Mouse (Mus musculus): ENCODE results near the gene Fbxo11. TPM values are rescaled to one million over a fixed set of nuclear protein-coding genes. Genes with fewer than 3 reads are reported as not detected.

Gene Fbxo11
- polyA plus RNA-seq (2015; fragmentation: Nextera tagmentation; extraction: Ambion mirVana): 33.0 and 34.1 TPM in 2 replicates

DNA sequence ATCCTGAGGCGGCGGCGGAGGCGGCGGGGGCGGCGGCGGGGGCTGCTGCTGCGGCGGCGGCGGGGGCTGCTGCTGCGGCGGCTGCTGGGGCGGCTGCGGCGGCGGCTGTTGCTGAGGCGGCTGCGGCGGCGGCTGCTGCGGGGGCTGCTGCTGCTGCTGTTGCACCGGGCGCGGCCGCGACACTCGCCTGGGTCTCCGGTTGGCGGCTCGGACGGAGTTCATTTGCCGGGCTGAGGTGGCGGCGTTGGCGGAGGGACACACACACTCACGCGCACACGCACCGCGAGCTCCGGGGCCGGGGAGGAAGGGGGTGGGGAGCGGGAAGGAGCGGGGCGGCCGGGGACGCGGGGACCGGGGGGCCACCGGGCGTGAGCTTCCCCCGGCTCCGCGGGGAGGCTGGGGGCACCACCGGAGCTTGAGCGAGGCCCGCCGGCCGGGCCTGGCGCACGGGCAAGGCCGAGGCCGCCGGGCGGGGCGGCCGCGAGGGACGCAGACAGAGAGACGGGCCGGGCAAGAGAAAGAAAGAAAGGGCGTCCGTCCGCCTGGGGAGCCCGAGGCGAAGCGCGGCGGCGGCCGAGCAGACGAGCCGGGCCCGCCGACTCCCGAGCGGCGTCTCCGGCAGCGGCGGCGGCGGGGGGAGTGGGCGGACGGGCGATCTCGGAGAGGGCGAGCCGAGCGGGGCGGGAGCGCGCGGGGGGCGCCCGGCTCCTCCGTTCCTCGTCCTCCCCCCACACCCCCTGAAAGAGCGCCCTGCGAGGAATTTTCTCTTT, at the start of gene Fbxo11:
Gene Fbxo11 (minus strand): TSS at position 261 of the 770 bp plus-strand sequence.
- Histone ChIP-seq H3K9me3 (ENCODE audit: control insufficient read depth, low read length) (no peaks in the 10 kb centered on the region), H3K27ac (ENCODE audit: low read length) (peak within 1 kb of the TSS; percentile 100), H3K4me3 (replicated peaks; ENCODE audit: low read length) (peak within 1 kb of the TSS; percentile 58), H3K4me1 (replicated peaks; ENCODE audit: control insufficient read depth, insufficient read depth, low read length) (peaks cover 20% of the 10 kb centered on the region), H3K36me3 (ENCODE audit: control insufficient read depth, insufficient read depth) (no peaks in the 10 kb centered on the region), H3K9ac (replicated peaks; ENCODE audit: low read depth, low read length) (peak within 1 kb of the TSS; percentile 84), H3K27me3 (replicated peaks; ENCODE audit: control insufficient read depth, insufficient read depth, low read length) (no peaks in the 10 kb centered on the region), H3K4me2 (ENCODE audit: low read length) (peak within 1 kb of the TSS; percentile 78)
- ATAC-seq: peak; percentile 2
- under 1% methylated on average over 60 of the region's 112 CpGs for WGBS

DNA sequence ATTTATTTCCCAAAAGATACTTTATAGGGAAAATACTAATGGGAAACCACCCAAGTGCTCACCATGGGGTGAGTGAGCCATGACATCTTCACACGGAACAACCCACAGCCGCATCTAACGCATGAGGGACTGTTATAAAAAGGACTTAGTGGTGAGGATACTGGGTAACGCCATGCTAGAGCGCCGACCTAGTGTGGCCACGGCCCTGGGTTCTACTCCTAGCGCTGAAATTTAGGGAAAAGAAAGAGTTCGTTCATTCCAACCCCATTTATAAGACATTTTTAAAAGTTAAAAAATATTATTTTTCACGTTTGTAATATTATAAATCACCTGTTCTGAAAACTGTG, 48.8 kb upstream of the Fbxo11 start:
- Histone ChIP-seq H3K36me3 (ENCODE audit: control insufficient read depth, insufficient read depth) (no peaks in the 10 kb centered on the region), H3K27ac (ENCODE audit: low read length) (no peak overlapping the region), H3K4me2 (ENCODE audit: low read length) (no peak overlapping the region), H3K4me3 (replicated peaks; ENCODE audit: low read length) (no peak overlapping the region), H3K27me3 (replicated peaks; ENCODE audit: control insufficient read depth, insufficient read depth, low read length) (no peaks in the 10 kb centered on the region), H3K4me1 (replicated peaks; ENCODE audit: control insufficient read depth, insufficient read depth, low read length) (no peaks in the 10 kb centered on the region), H3K9ac (replicated peaks; ENCODE audit: low read depth, low read length) (no peak overlapping the region), H3K9me3 (ENCODE audit: control insufficient read depth, low read length) (no peaks in the 10 kb centered on the region)
- ATAC-seq: no peak
- WGBS: 93% methylated on average over 10 of the region's 10 CpGs

DNA sequence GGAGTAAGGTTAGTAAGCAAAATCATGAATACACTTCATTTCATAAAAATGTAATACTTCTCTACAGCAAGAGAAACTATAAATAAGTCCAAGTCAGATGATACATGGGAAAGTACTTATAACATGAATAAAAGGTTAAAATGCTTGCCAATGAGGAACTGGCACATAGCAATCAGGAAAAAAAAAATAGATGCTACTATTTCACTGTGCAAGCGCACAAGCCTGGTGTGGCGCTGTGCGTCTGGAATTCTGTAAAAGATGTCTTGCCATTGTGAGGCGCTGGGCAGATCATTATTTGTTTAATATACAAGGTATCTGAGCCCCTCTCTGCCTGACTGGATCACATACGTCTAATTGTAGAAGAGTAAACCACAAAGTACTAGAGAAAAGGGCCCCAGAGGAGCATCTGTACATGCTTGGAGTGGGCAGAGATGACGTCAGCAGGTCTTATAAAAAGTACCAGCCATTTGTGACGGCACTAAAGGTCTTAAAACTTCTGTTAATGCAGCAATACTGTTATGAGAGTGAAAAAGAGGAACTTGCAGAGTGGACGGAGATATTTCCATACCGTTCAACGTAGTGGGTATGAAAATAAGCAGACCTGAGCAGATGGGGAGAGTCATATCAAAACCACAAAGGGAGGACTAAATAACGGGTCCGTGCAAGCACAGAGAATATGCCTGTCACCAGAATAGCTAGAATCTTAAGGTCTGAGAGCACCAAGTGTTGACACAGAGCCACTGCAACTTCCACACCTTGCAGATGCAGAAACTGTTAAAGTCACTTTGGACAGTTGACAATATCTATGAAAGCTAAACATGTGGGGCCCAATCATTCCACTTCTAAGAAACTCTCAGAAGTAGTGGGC, 48.2 kb upstream of the Fbxo11 start:
- 84% methylated on average over 12 of the region's 12 CpGs for WGBS
- Histone ChIP-seq H3K36me3 (ENCODE audit: control insufficient read depth, insufficient read depth) (no peaks in the 10 kb centered on the region), H3K9ac (replicated peaks; ENCODE audit: low read depth, low read length) (no peak overlapping the region), H3K4me2 (ENCODE audit: low read length) (no peak overlapping the region), H3K9me3 (ENCODE audit: control insufficient read depth, low read length) (no peaks in the 10 kb centered on the region), H3K4me3 (replicated peaks; ENCODE audit: low read length) (no peak overlapping the region), H3K4me1 (replicated peaks; ENCODE audit: control insufficient read depth, insufficient read depth, low read length) (no peaks in the 10 kb centered on the region), H3K27me3 (replicated peaks; ENCODE audit: control insufficient read depth, insufficient read depth, low read length) (no peaks in the 10 kb centered on the region), H3K27ac (ENCODE audit: low read length) (no peak overlapping the region)
- no peak for ATAC-seq

DNA sequence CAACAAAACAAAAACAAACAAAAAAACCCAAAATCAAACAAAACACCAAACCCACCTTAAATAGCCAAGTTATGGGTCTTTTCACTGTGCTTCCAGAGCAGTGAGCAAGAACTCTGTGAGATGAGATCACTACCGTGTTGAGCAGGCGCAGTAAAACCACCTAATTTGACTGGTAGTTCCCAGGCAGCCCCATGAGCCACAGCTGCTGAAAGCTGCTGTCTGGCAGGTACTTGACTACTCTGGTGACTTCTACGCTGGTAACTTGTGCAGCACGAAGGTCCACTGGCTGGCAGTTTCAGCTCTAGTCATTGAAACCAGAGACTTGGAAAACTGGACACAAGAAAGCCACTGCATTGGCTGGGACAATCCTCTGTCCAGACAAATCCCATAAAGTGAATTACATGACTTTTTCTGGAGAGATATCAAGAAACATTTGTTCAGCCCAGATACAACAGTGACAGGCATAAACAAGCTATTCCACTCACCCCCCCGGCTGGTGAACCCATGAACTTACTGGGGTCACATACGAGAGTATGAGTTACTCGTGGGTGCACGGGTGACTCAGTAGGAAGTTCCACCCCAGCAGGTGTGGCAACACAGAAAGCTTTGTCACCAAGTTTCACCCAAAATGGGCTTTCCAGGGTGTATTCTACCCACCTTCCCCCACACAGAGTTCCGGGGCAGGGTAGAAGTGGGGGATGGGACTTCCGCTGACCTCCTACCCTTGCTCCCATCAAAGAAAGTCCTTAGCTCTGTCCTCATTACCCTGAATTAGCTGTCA, 47.0 kb upstream of the Fbxo11 start:
- no peaks in the 10 kb centered on the region for H3K27me3 ChIP-seq (replicated peaks; ENCODE audit: control insufficient read depth, insufficient read depth, low read length)
- no peak overlapping the region for H3K4me3 ChIP-seq (replicated peaks; ENCODE audit: low read length)
- no peak overlapping the region for H3K9ac ChIP-seq (replicated peaks; ENCODE audit: low read depth, low read length)
- no peaks in the 10 kb centered on the region for H3K4me1 ChIP-seq (replicated peaks; ENCODE audit: control insufficient read depth, insufficient read depth, low read length)
- H3K9me3 ChIP-seq (ENCODE audit: control insufficient read depth, low read length): no peaks in the 10 kb centered on the region
- no peak overlapping the region for H3K27ac ChIP-seq (ENCODE audit: low read length)
- ATAC-seq: no peak
- no peak overlapping the region for H3K4me2 ChIP-seq (ENCODE audit: low read length)
- 87% methylated on average over 10 of the region's 10 CpGs for WGBS
- H3K36me3 ChIP-seq (ENCODE audit: control insufficient read depth, insufficient read depth): no peaks in the 10 kb centered on the region

DNA sequence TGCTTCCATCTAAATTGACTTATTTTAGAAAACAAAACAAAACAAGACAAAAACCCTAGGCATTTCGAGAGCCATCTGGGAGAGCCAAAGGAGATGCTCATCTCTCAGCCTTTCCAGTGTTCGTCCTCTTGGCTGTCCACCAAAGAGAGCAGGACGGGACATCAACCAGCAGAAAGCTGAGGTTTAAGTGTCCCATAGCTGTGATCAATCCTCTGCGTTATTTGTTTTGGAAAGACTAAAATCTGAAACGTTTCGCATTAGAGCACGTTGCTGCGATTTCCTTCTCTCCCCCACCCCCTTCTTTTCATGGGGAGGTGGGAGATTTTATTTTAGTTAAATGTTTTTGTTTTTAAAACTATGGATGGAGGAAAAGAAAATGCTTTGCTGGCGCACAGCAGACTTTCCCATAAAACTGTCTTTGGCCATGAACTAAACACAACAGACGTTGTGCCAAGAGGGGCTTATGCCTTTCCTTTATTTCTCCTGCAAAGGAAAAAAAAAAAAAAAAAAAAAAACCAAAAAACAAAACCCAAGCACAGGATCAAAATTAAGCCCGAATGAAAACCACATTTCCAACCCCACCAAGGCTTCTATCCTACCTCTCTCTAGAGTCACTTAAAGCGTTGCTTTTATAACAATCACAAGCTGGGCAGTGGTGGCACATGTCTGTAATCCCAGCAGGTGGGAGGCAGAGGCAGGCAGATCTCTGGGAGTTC, 46.1 kb upstream of the Fbxo11 start:
- Histone ChIP-seq H3K4me1 (replicated peaks; ENCODE audit: control insufficient read depth, insufficient read depth, low read length) (no peaks in the 10 kb centered on the region), H3K4me2 (ENCODE audit: low read length) (no peak overlapping the region), H3K4me3 (replicated peaks; ENCODE audit: low read length) (no peak overlapping the region), H3K36me3 (ENCODE audit: control insufficient read depth, insufficient read depth) (no peaks in the 10 kb centered on the region), H3K9me3 (ENCODE audit: control insufficient read depth, low read length) (no peaks in the 10 kb centered on the region), H3K27ac (ENCODE audit: low read length) (no peak overlapping the region), H3K27me3 (replicated peaks; ENCODE audit: control insufficient read depth, insufficient read depth, low read length) (no peaks in the 10 kb centered on the region), H3K9ac (replicated peaks; ENCODE audit: low read depth, low read length) (no peak overlapping the region)
- no peak for ATAC-seq
- WGBS: 80% methylated on average over 12 of the region's 12 CpGs

DNA sequence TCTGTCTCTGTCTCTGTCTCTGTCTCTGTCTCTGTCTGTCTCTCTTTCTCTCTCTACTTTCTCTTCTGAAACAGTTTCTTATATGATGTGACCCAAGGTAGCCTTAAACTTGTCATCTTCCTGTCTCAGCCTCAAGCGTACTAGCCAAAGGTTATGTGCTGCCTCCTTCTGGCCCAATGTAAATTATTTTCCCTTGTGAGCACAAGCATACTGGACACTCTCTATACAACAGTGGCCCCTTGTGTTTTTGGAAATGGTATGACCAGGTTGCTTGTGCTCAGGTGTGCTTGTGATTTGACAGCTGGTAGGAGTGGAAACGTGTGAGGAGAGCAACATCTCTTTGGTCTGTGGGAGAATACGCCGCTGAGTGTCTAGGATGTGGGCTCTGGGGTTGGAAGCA, 42.6 kb upstream of the Fbxo11 start:
- no peak for ATAC-seq
- Histone ChIP-seq H3K36me3 (ENCODE audit: control insufficient read depth, insufficient read depth) (no peaks in the 10 kb centered on the region), H3K4me3 (replicated peaks; ENCODE audit: low read length) (no peak overlapping the region), H3K4me2 (ENCODE audit: low read length) (no peak overlapping the region), H3K27ac (ENCODE audit: low read length) (no peak overlapping the region), H3K4me1 (replicated peaks; ENCODE audit: control insufficient read depth, insufficient read depth, low read length) (no peaks in the 10 kb centered on the region), H3K9ac (replicated peaks; ENCODE audit: low read depth, low read length) (no peak overlapping the region), H3K27me3 (replicated peaks; ENCODE audit: control insufficient read depth, insufficient read depth, low read length) (no peaks in the 10 kb centered on the region), H3K9me3 (ENCODE audit: control insufficient read depth, low read length) (no peaks in the 10 kb centered on the region)
- 88% methylated on average over 4 of the region's 4 CpGs for WGBS

DNA sequence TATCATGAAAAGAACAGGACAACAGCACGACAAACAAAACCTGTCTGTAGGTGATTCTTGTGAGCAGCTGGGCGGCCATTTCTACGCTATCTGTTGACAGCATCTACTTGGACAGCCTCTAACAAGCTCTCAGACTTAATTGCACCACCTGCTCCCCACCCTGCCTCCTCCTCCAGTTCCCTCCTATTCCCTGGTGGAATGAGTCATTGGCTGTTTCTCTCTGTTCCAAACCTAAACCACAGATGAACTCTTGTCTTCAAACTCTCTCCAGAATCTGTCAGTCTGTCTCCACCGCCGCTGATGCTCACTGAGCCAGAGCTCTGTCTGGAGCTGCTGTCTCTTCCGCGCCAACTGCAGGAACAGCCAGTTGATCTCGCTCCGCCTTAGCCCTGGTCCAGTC, 41.3 kb upstream of the Fbxo11 start:
- Histone ChIP-seq H3K27ac (ENCODE audit: low read length) (no peak overlapping the region), H3K4me2 (ENCODE audit: low read length) (no peak overlapping the region), H3K9ac (replicated peaks; ENCODE audit: low read depth, low read length) (no peak overlapping the region), H3K4me1 (replicated peaks; ENCODE audit: control insufficient read depth, insufficient read depth, low read length) (no peaks in the 10 kb centered on the region), H3K4me3 (replicated peaks; ENCODE audit: low read length) (no peak overlapping the region), H3K9me3 (ENCODE audit: control insufficient read depth, low read length) (no peaks in the 10 kb centered on the region), H3K27me3 (replicated peaks; ENCODE audit: control insufficient read depth, insufficient read depth, low read length) (no peaks in the 10 kb centered on the region), H3K36me3 (ENCODE audit: control insufficient read depth, insufficient read depth) (no peaks in the 10 kb centered on the region)
- ATAC-seq: no peak
- WGBS: 74% methylated on average over 9 of the region's 9 CpGs

DNA sequence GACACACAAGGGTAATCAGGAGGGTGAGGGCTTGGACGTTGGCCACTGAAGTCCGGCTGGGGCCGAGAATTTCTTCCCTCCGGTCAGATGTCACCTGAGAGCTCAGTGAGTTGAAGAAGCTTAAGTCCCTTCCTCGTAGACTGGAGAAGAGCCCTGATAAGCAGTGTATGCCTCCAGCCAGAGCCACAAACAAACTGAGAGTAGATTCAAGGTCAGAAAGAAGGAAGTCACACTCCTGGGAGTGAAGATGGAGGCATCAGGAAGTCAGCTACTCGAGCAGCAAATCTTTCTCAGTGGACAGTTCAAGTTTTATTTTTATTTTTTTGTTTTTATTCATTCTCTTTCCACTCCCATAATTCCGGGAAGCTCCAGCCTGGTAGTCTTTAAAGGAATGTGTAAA, 37.5 kb upstream of the Fbxo11 start:
- WGBS: 81% methylated on average over 7 of the region's 7 CpGs
- H3K36me3 ChIP-seq (ENCODE audit: control insufficient read depth, insufficient read depth): no peaks in the 10 kb centered on the region
- H3K4me3 ChIP-seq (replicated peaks; ENCODE audit: low read length): no peak overlapping the region

More for the DNA sequence above, 37.5 kb upstream of the Fbxo11 start:
- Histone ChIP-seq H3K4me2 (ENCODE audit: low read length) (no peak overlapping the region), H3K9me3 (ENCODE audit: control insufficient read depth, low read length) (no peaks in the 10 kb centered on the region), H3K27me3 (replicated peaks; ENCODE audit: control insufficient read depth, insufficient read depth, low read length) (no peaks in the 10 kb centered on the region), H3K4me1 (replicated peaks; ENCODE audit: control insufficient read depth, insufficient read depth, low read length) (no peaks in the 10 kb centered on the region), H3K9ac (replicated peaks; ENCODE audit: low read depth, low read length) (no peak overlapping the region), H3K27ac (ENCODE audit: low read length) (no peak overlapping the region)
- no peak for ATAC-seq

Measured in forebrain, embryonic 16.5 days (tissue).